Mouse (Mus musculus) intestine, embryonic 14.5 days (tissue): Measurements from ENCODE around the gene Susd3. TPM values are rescaled to one million over a fixed set of nuclear protein-coding genes. Genes with fewer than 3 reads are reported as not detected.

Experiments used
- ATAC-seq: fragments of 200-750 bp; cut with Nextera tagmentation; replicated peaks from 2 replicates; pipeline ENCODE4 v1.8.0; 2017; ENCODE audit warnings: low read depth, moderate number of reproducible peaks, moderate TSS enrichment, moderate library complexity; ENCODE audit not compliant: low FRiP score, low TSS enrichment
- DNase-seq: peaks from one replicate; pipeline ENCODE4 v3.0.0-alpha.2; 2018; ENCODE audit warnings: low spot score
- H3K27ac ChIP-seq: fragments of 300-500 bp; sonication (generic); 2 replicates; pipeline ENCODE4 v1.5.1; 2014; ENCODE audit warnings: low read depth, mild to moderate bottlenecking, control low read depth
- H3K27me3 ChIP-seq: fragments of 300-500 bp; sonication (generic); replicated peaks from 2 replicates; pipeline ENCODE4 v1.6.1; 2014; ENCODE audit warnings: low read length, control low read depth; ENCODE audit not compliant: control insufficient read depth, insufficient read depth
- H3K36me3 ChIP-seq: fragments of 300-500 bp; sonication (generic); 2 replicates; pipeline ENCODE4 v1.6.1; 2014; ENCODE audit warnings: low read length, control low read depth; ENCODE audit not compliant: control insufficient read depth, insufficient read depth
- H3K4me1 ChIP-seq: fragments of 300-500 bp; sonication (generic); replicated peaks from 2 replicates; pipeline ENCODE4 v1.6.1; 2014; ENCODE audit warnings: low read length, control low read depth, mixed read lengths; ENCODE audit not compliant: control insufficient read depth, insufficient read depth
- H3K4me2 ChIP-seq: fragments of 300-500 bp; sonication (generic); 2 replicates; pipeline ENCODE4 v1.6.1; 2014; ENCODE audit warnings: low read length
- H3K4me3 ChIP-seq: fragments of 300-500 bp; sonication (generic); 2 replicates; pipeline ENCODE4 v1.5.1; 2014; ENCODE audit warnings: low read depth, low read length, control low read depth, mixed read lengths
- H3K9ac ChIP-seq: fragments of 300-500 bp; sonication (generic); 2 replicates; pipeline ENCODE4 v1.6.1; 2014; ENCODE audit warnings: mild to moderate bottlenecking, low read length
- H3K9me3 ChIP-seq: fragments of 300-500 bp; sonication (generic); 2 replicates; pipeline ENCODE4 v1.6.1; 2016; ENCODE audit warnings: low read length, control low read depth; ENCODE audit not compliant: control insufficient read depth
- WGBS: fragments of 180-500 bp; shearing (Covaris S2); extraction: QIAGEN DNeasy Blood & Tissue Kit; methylation state at CpG from one replicate; pipeline ENCODE4 v1.1.7; 2014; 5-methylcytosine and 5-hydroxymethylcytosine counted together
- polyA plus RNA-seq: library from polyadenylated mRNA; unstranded; fragments of >200 nt; fragmentation: Nextera tagmentation; extraction: Ambion mirVana; gene quantifications from 2 replicates; pipeline ENCODE4 v1.2.1, GENCODE M21; 2014

Susd3 gene
- polyA plus RNA-seq, 1 experiment from 2014 or later, result 1.4 TPM

GRCm38 (mm10) chr13:49249634-49250033 lies 1.1 kb upstream of the Susd3 start:
- H3K4me3 ChIP-seq, result no peak overlapping the region
- ATAC-seq (no peak), DNase-seq (no peak)
- no peak overlapping the region for H3K27ac ChIP-seq
- H3K4me2 ChIP-seq, result no peak overlapping the region
- peaks cover 23% of the 10 kb centered on the region for H3K27me3 ChIP-seq
- WGBS, result 68% methylated on average over 2 of the region's 2 CpGs
- H3K9ac ChIP-seq, result no peak overlapping the region
- H3K9me3 ChIP-seq, result no peaks in the 10 kb centered on the region
- no peaks in the 10 kb centered on the region for H3K36me3 ChIP-seq
- H3K4me1 ChIP-seq, result peaks cover 8% of the 10 kb centered on the region

- ATAC-seq (no peak), DNase-seq (no peak)
- no peak overlapping the region for H3K27ac ChIP-seq
- H3K4me1 ChIP-seq, result peaks cover 8% of the 10 kb centered on the region
- no peaks in the 10 kb centered on the region for H3K9me3 ChIP-seq
- peaks cover 23% of the 10 kb centered on the region for H3K27me3 ChIP-seq
- no peaks in the 10 kb centered on the region for H3K36me3 ChIP-seq
- no peak overlapping the region for H3K4me2 ChIP-seq
- H3K9ac ChIP-seq, result no peak overlapping the region
- 55% methylated on average over 3 of the region's 3 CpGs for WGBS
- H3K4me3 ChIP-seq, result no peak overlapping the region
Measured at GRCm38 (mm10) chr13:49248923-49249322, 417 bp upstream of the Susd3 start.

- H3K9ac ChIP-seq, result no peak overlapping the region
- peak overlapping the region; percentile 86 for H3K4me2 ChIP-seq
- no peaks in the 10 kb centered on the region for H3K36me3 ChIP-seq
- 2% methylated on average over 58 of the region's 58 CpGs for WGBS
- no peaks in the 10 kb centered on the region for H3K9me3 ChIP-seq
- peak overlapping the region; percentile 42 for H3K4me3 ChIP-seq
- H3K27me3 ChIP-seq, result peaks cover 23% of the 10 kb centered on the region
- ATAC-seq (peak; percentile 78), DNase-seq (peak; percentile 74)
- H3K4me1 ChIP-seq, result peaks cover 8% of the 10 kb centered on the region
- H3K27ac ChIP-seq, result no peak overlapping the region
Measured at GRCm38 (mm10) chr13:49247740-49248466, 603 bp downstream of the Susd3 start.

- ATAC-seq (no peak), DNase-seq (no peak)
- Histone ChIP-seq H3K4me2 (peak overlapping the region; percentile 86), H3K27me3 (peaks cover 23% of the 10 kb centered on the region), H3K4me3 (peak overlapping the region; percentile 42), H3K9me3 (no peaks in the 10 kb centered on the region), H3K9ac (no peak overlapping the region), H3K27ac (no peak overlapping the region), H3K4me1 (peaks cover 8% of the 10 kb centered on the region), H3K36me3 (no peaks in the 10 kb centered on the region)
- 35% methylated on average over 12 of the region's 12 CpGs for WGBS
Measured at GRCm38 (mm10) chr13:49247232-49247739, 1.2 kb downstream of the Susd3 start.

GRCm38 (mm10) chr13:49246626-49247025 lies 1.9 kb downstream of the Susd3 start:
- no peak for ATAC-seq
- Histone ChIP-seq H3K4me1 (peaks cover 8% of the 10 kb centered on the region), H3K27ac (no peak overlapping the region), H3K36me3 (no peaks in the 10 kb centered on the region), H3K27me3 (peaks cover 23% of the 10 kb centered on the region), H3K4me3 (no peak overlapping the region), H3K4me2 (no peak overlapping the region), H3K9me3 (no peaks in the 10 kb centered on the region), H3K9ac (no peak overlapping the region)
- no peak for DNase-seq
- 78% methylated on average over 2 of the region's 2 CpGs for WGBS

GRCm38 (mm10) chr13:49246011-49246410 lies 2.5 kb downstream of the Susd3 start:
- Histone ChIP-seq H3K4me3 (no peak overlapping the region), H3K27me3 (peaks cover 23% of the 10 kb centered on the region), H3K27ac (no peak overlapping the region), H3K9ac (no peak overlapping the region), H3K4me1 (peaks cover 8% of the 10 kb centered on the region), H3K4me2 (no peak overlapping the region), H3K36me3 (no peaks in the 10 kb centered on the region), H3K9me3 (no peaks in the 10 kb centered on the region)
- DNase-seq (no peak), ATAC-seq (no peak)
- WGBS, result 76% methylated on average over 3 of the region's 3 CpGs

- peaks cover 23% of the 10 kb centered on the region for H3K27me3 ChIP-seq
- 55% methylated on average over 4 of the region's 4 CpGs for WGBS
- no peaks in the 10 kb centered on the region for H3K9me3 ChIP-seq
- DNase-seq, result no peak
- ATAC-seq, result no peak
- H3K4me3 ChIP-seq, result no peak overlapping the region
- no peaks in the 10 kb centered on the region for H3K36me3 ChIP-seq
- H3K9ac ChIP-seq, result no peak overlapping the region
- no peak overlapping the region for H3K4me2 ChIP-seq
- no peak overlapping the region for H3K27ac ChIP-seq
- H3K4me1 ChIP-seq, result peaks cover 8% of the 10 kb centered on the region
Measured at GRCm38 (mm10) chr13:49245251-49245650, 3.3 kb downstream of the Susd3 start.

GRCm38 (mm10) chr13:49243492-49243891 lies 5.0 kb downstream of the Susd3 start:
- WGBS, result 83% methylated on average over 2 of the region's 2 CpGs
- Histone ChIP-seq H3K27ac (no peak overlapping the region), H3K9ac (no peak overlapping the region), H3K4me3 (no peak overlapping the region), H3K4me2 (no peak overlapping the region), H3K36me3 (no peaks in the 10 kb centered on the region), H3K9me3 (no peaks in the 10 kb centered on the region), H3K4me1 (peaks cover 8% of the 10 kb centered on the region), H3K27me3 (peaks cover 21% of the 10 kb centered on the region)
- DNase-seq (no peak), ATAC-seq (no peak)
